Mouse (Mus musculus): ENCODE measurements at regions not wholly inside any gene's neighbourhood (a gene's known extent, or its start where the extent isn't known, plus 50 kb on each side); places are given as distances from the start of the nearest gene placed in this dataset.

DNA sequence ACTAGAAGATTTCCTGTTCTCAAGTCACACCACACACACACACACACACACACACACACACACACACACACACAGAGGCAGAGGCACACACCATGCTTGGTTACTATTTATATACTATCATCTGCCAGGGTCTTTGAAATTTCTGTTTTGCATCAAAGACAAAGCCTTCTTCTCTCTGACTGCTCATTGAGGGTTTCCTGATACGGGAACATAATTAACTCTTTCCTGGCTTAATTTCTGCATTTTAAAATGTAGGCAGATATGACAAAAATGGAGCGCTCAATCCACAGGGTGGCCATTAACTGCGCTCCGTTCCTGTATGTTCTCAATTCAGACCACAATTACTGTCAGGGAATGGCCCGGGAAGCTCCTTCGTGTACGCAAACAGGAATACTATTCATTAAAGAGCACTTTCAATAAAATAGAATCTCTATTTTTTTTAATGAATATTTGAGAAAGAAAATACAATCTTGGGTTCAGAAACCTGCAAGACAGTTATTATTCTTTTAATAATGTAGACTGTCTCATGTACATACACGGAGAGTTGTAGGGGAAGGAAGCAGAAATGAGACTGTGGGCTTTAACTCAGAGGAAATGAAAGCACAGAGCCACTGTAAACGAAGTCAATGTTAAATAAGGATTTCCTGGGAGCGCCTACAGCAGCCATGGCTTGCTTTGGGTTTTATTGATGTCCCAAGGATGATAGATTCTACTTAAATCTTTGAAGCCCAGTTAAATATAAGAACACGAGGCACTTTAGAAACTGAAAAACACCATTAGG is 300.5 kb upstream of the Galnt5 start:
- TF ChIP-seq CTCF (IDR thresholded peaks at IDR 0.05; ENCODE audit: insufficient read depth, low read depth, low read length) = no peak
- TF ChIP-seq POLR2A (IDR thresholded peaks at IDR 0.05; ENCODE audit: insufficient read depth, low read depth, low read length) = no peak
